Mouse (Mus musculus): ENCODE data around the gene Npy5r. TPM values are rescaled to one million over a fixed set of nuclear protein-coding genes. Genes with fewer than 3 reads are reported as not detected.
A peak's percentile ranks its signal among the peaks of the same experiment; 100 is the strongest.

The Npy5r gene
- polyA plus RNA-seq (2011; ENCODE audit: insufficient read length, low read depth, missing spikeins): not detected in 2 replicates

DNA sequence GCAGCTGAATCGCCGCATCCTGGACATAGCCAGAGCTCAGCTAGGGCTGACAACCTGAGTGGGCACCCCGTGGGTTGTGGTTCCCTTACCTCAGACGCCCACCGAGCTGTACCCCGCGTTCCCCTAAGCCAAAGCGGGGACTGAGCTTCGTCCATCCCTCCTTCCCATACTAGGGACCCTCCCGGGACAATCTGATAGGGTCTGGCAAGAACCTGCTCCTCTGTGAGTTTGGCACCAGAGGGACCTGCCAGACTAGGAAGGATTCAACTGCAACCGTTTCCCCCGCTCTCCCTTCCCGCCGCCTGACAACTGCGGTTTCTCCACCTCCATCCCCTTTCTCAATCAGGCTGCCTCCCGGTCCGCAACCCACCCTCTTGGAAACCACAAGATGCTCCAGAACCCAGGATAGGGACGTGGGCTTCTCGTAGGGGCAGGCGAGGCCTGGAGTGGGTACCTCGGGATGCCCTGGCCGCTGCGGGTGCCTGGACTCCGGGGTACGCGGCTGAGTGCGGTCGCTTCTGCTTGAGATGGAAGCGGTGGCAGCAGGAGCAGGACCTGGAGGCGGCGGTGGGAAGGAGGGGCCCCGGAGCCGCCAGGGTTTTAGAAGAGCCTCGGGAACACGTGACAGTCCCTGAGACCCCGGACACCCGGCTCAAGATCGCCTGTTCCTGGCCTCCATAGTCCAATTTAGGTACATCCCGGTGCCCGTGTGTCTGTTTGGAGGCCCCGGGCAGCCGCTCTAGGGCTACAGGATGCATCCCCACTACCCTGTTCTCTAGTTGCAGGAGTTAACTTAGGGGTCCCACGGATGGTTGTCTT lies at the start of gene Npy5r:
Npy5r (minus strand) TSS at position 618 of the 819 bp plus-strand sequence.
- TF ChIP-seq POLR2A (IDR thresholded peaks at IDR 0.05; ENCODE audit: low read depth, low read length) (no peak), CTCF (IDR thresholded peaks at IDR 0.05; ENCODE audit: borderline replicate concordance, insufficient read depth, low read length) (no peak)
- no peak within 1 kb of the TSS for H3K27ac ChIP-seq (ENCODE audit: insufficient read depth, low read length)
- peak within 1 kb of the TSS; percentile 32 for H3K4me3 ChIP-seq (ENCODE audit: insufficient read depth, low read length)
- no peaks in the 10 kb centered on the region for H3K4me1 ChIP-seq (ENCODE audit: control insufficient read depth, insufficient read depth, low read length)

DNA sequence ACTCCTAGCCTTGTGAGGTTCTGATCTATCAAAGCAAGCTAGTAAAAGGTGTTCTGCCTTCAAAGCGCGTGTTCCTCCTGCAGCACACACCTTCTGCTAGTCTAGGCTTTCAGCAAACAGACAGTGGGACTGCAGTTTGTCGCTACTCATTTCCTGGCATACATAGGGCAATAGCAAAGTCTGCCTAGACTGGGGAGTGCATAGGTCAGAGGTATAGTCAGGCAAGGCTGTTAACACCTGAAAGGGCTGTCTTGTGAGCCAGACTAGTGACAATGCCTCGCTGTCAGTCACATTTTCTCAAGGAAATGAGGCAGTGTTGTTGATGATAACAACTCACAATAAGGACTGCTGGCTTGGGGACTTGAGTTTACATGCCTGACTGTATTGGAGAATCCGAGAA lies 44.0 kb upstream of the Npy5r start:
- Histone ChIP-seq H3K27ac (ENCODE audit: insufficient read depth, low read length) (no peak overlapping the region), H3K4me1 (ENCODE audit: control insufficient read depth, insufficient read depth, low read length) (no peaks in the 10 kb centered on the region), H3K4me3 (ENCODE audit: insufficient read depth, low read length) (no peak overlapping the region)
- TF ChIP-seq CTCF (IDR thresholded peaks at IDR 0.05; ENCODE audit: borderline replicate concordance, insufficient read depth, low read length) (no peak), POLR2A (IDR thresholded peaks at IDR 0.05; ENCODE audit: low read depth, low read length) (no peak)

DNA sequence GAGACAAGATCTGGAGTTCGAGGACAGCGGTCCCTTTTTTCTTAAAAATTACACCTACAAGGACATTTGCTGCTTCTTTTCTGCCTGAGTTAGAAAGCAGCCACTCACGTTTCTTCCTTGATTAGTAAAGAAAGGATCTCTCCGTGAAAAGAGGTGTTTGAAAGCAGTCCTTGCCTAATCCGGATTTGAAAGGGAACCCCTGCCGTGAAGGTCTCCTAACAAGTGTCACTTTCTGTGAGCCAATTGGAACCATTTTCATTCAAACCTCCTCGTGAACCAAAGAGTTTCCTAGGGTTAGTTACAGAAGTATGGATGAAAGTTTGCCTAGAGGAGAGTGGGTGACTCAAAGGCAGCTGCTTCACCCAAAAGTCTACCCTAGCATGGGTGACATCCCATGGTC lies 41.5 kb upstream of the Npy5r start:
- no peaks in the 10 kb centered on the region for H3K4me1 ChIP-seq (ENCODE audit: control insufficient read depth, insufficient read depth, low read length)
- no peak overlapping the region for H3K27ac ChIP-seq (ENCODE audit: insufficient read depth, low read length)
- no peak overlapping the region for H3K4me3 ChIP-seq (ENCODE audit: insufficient read depth, low read length)
- TF ChIP-seq CTCF (IDR thresholded peaks at IDR 0.05; ENCODE audit: borderline replicate concordance, insufficient read depth, low read length) (no peak), POLR2A (IDR thresholded peaks at IDR 0.05; ENCODE audit: low read depth, low read length) (no peak)

DNA sequence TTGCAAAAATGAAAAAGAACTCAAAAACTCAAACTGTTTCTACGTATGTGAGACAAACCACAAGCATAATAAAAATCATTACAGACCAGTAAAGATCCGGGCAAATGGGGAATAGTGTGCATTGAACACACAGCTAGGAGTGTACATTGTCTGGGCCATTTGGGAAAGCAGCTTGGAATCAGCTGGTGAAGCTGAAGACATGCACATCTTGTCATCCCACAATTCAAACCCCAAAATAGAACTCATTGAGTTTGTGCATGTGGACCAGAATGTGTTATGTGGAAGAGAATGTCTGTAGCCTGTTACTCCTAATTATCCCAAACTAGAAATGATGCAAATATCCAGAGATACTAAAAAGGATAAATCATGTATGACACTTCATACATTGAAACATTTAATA lies 34.9 kb upstream of the Npy5r start:
- TF ChIP-seq POLR2A (IDR thresholded peaks at IDR 0.05; ENCODE audit: low read depth, low read length) (no peak), CTCF (IDR thresholded peaks at IDR 0.05; ENCODE audit: borderline replicate concordance, insufficient read depth, low read length) (no peak)
- H3K27ac ChIP-seq (ENCODE audit: insufficient read depth, low read length): no peak overlapping the region
- H3K4me3 ChIP-seq (ENCODE audit: insufficient read depth, low read length): no peak overlapping the region
- no peaks in the 10 kb centered on the region for H3K4me1 ChIP-seq (ENCODE audit: control insufficient read depth, insufficient read depth, low read length)

DNA sequence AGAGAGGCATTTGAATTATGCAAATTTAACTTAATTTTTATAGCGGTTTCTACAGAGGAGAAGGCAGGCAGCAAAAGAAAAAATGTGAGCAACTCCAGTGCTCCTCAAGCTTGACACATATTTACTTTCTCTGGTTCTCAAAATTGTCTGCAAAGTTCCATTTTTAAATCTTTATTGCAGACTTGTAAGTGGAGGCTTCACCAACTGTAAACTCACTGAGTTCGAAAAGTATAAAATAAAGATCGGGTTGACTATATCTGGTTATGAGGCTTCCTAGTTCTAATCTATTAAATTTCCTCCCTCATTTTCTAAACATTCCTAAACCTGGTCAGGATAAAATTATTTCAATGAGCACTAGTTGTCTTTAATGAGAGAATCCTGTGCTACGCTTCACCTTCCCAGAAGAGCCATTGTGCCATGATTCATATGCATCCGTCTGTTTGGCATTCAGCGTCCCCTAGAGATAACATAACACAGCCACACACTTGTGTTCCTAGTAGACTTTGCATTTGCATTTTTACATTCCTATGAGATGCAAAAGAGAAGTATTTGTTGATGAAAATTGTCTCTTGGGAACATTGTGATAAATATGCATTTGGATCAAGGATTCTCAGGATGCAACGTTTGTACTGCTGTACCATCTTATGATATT lies 26.5 kb upstream of the Npy5r start:
- no peak overlapping the region for H3K27ac ChIP-seq (ENCODE audit: insufficient read depth, low read length)
- no peaks in the 10 kb centered on the region for H3K4me1 ChIP-seq (ENCODE audit: control insufficient read depth, insufficient read depth, low read length)

DNA sequence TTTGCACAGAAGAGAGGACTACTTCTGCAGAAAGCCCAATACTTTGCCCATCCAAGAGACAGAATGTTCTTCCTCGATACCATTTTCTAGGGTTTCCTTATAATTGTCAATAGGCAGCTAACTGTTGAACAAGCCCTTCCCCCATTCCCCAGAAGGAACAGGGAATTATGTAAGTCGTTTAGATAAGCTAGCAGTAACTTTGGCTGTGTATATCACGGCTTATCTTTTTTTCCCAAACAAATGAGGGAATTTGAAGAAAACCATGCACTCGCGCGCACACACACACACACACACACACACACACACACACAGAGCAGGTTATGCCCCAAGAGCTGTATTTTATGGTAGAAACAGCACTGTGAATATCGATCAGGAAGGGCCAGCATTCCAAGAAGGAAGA lies 10.9 kb upstream of the Npy5r start:
- H3K27ac ChIP-seq (ENCODE audit: insufficient read depth, low read length): no peak overlapping the region
- TF ChIP-seq CTCF (IDR thresholded peaks at IDR 0.05; ENCODE audit: borderline replicate concordance, insufficient read depth, low read length) (no peak), POLR2A (IDR thresholded peaks at IDR 0.05; ENCODE audit: low read depth, low read length) (no peak)
- no peaks in the 10 kb centered on the region for H3K4me1 ChIP-seq (ENCODE audit: control insufficient read depth, insufficient read depth, low read length)

More for the DNA sequence above, 26.5 kb upstream of the Npy5r start:
- H3K4me3 ChIP-seq (ENCODE audit: insufficient read depth, low read length): no peak overlapping the region
- TF ChIP-seq POLR2A (IDR thresholded peaks at IDR 0.05; ENCODE audit: low read depth, low read length) (no peak), CTCF (IDR thresholded peaks at IDR 0.05; ENCODE audit: borderline replicate concordance, insufficient read depth, low read length) (no peak)

DNA sequence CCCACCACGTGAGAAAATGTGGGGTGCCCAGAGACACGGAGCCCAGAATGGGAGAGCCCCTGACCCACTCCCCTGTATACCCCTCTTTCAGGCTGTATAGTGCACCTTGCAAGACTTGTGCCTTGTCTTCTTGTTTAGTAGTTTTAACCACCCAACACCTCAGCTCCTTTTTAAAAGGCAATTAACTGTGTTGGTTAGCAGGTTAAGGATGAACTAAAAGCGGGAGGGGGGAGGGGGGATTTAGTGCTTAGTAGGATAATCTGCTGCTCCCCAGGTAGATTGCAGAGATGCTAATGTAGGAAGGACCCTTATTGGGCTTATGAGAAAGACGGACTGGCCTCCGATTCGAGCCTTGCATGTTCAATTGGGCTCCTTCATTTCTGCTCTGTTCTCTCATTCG lies 10.1 kb upstream of the Npy5r start:
- Histone ChIP-seq H3K4me3 (ENCODE audit: insufficient read depth, low read length) (peak overlapping the region; percentile 45), H3K27ac (ENCODE audit: insufficient read depth, low read length) (no peak overlapping the region), H3K4me1 (ENCODE audit: control insufficient read depth, insufficient read depth, low read length) (no peaks in the 10 kb centered on the region)
- TF ChIP-seq POLR2A (IDR thresholded peaks at IDR 0.05; ENCODE audit: low read depth, low read length) (no peak), CTCF (IDR thresholded peaks at IDR 0.05; ENCODE audit: borderline replicate concordance, insufficient read depth, low read length) (no peak)

More for the DNA sequence above, 10.9 kb upstream of the Npy5r start:
- no peak overlapping the region for H3K4me3 ChIP-seq (ENCODE audit: insufficient read depth, low read length)

DNA sequence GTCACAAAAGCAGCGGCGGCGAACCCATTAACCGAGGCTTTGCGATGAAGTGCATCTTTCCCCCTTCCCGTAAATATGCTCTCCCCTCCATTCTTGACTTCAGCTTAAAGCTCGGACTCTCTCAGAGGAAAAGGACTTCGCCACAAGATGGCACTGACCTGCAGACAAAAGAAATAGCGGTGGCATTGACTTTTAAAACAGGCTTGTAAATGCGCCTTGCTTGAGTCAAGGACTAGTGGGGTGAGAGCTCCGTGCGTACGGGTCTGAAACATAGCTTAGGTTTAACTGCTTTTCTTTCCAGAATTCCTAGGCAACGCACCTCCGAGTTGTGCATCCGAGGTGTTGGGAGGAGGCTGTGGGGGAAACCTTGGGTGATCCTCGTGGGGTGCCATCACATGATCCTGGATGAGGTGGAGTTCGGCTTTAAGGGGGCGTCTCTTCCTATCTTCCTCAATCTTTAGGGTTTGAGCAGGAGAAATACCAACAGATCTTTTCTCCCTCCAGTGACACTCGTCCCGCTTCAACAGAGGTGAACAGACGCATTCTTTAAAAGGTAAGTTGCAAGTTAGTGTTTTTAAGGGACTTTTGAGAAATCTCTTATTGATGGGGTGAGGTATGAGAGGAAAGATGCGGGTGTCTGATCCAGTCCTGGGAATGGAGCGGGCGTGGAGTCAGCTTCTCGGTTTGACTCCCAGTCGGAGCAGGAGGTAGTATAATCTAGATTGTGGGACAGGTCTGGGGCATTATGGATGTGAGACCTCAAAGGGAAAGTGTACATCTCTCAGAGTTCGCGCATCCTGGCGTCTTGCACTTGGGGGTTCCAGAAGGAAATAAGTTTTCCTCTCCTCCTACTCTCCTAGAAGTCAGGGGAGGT lies 9.3 kb upstream of the Npy5r start, which contains the start of gene Npy1r:
Npy1r (plus strand) TSS at position 223 of the 874 bp plus-strand sequence.
- peak within 1 kb of the TSS; percentile 45 for H3K4me3 ChIP-seq (ENCODE audit: insufficient read depth, low read length)

DNA sequence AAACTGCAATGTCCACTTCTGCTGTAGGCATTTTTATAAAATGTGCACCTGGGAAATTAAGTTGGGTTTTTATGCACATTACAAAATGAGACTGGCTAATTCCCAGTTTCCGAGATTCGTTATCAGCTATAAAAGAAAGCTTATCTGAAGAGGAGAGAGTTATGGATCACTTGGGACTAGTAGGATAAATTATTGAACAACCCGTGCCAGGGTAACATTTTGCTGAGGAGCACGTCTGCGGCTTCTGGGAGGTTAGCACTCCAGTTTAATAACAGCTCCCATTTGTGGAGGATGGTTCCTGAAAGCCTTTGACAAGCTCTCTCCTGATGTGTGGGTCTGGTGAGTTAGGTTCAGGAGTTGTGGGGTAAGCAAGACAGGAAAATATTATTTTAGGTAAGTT lies 2.5 kb upstream of the Npy5r start:
- Histone ChIP-seq H3K27ac (ENCODE audit: insufficient read depth, low read length) (no peak overlapping the region), H3K4me3 (ENCODE audit: insufficient read depth, low read length) (no peak overlapping the region), H3K4me1 (ENCODE audit: control insufficient read depth, insufficient read depth, low read length) (no peaks in the 10 kb centered on the region)
- TF ChIP-seq POLR2A (IDR thresholded peaks at IDR 0.05; ENCODE audit: low read depth, low read length) (no peak), CTCF (IDR thresholded peaks at IDR 0.05; ENCODE audit: borderline replicate concordance, insufficient read depth, low read length) (no peak)

More for the DNA sequence above, 9.3 kb upstream of the Npy5r start, which contains the start of gene Npy1r:
- no peak for TF ChIP-seq POLR2A (IDR thresholded peaks at IDR 0.05; ENCODE audit: low read depth, low read length)
- TF ChIP-seq CTCF (IDR thresholded peaks at IDR 0.05; ENCODE audit: borderline replicate concordance, insufficient read depth, low read length): no peak
- Histone ChIP-seq H3K4me1 (ENCODE audit: control insufficient read depth, insufficient read depth, low read length) (no peaks in the 10 kb centered on the region), H3K27ac (ENCODE audit: insufficient read depth, low read length) (no peak within 1 kb of the TSS)
